ENCODE assay signal across 35 mouse cellular contexts in the genomic region with DNA sequence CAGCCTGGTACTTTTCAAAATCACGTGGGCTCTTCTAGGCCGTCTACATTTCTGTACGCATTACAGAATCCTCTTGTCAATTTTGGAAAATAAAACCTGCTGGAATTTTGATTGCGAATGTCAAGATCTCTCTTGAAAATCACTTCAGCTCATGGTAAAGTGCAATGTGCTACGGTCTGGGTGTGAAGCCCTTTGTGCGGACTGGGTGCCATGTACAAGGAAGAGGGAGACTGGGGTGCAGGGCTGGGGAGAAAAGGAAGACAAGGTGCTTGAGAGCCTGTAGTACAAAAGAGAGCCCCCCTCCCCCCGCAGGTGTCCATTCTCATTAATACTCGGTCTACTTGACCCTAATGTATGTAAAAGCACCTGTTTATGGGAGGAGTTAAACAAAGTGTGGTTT.
"Had no signal": no experiment of that assay in that cellular context is flagged by ENCODE, and none has a peak within 500 bp of the region (broad histone marks: within the 10 kb centered on the region; RNA-seq: fewer than 3 reads in every experiment).

No protein-coding gene starts in this region.

- H3K4me3 ChIP-seq: heart, embryonic 10.5 days; heart, embryonic 12.5 days; heart, embryonic 13.5 days; heart, embryonic 15.5 days; hindbrain, embryonic 10.5 days; hindbrain, embryonic 12.5 days; hindbrain, embryonic 13.5 days; hindbrain, embryonic 15.5 days; intestine, embryonic 15.5 days; kidney, embryonic 15.5 days; layer of hippocampus, adult 2 months had no signal

- H3K27ac ChIP-seq: heart, embryonic 10.5 days; heart, embryonic 13.5 days; heart, embryonic 15.5 days; hindbrain, embryonic 10.5 days; hindbrain, embryonic 12.5 days; hindbrain, embryonic 13.5 days; hindbrain, embryonic 14.5 days; hindbrain, embryonic 15.5 days; hindbrain, postnatal 0 days; intestine, embryonic 15.5 days; kidney, embryonic 15.5 days; kidney, postnatal 0 days; layer of hippocampus, adult 2 months had no signal

- DNase-seq: heart, postnatal 10 days; heart, postnatal 14 days; heart, postnatal 36 days; heart, postnatal 4 days; kidney, adult 11 months; kidney, adult 18-20 months; kidney, adult 2 months; kidney, adult 8-10 months; kidney, adult 9 months; kidney, postnatal 10 days; kidney, postnatal 14 days; kidney, postnatal 25 days; kidney, postnatal 36 days; kidney, postnatal 4 days; layer of hippocampus, adult 9-11 months; layer of hippocampus, postnatal 36 days had no signal

- H3K9ac ChIP-seq: heart, embryonic 12.5 days; heart, embryonic 13.5 days; heart, embryonic 15.5 days; hindbrain, embryonic 12.5 days; hindbrain, embryonic 13.5 days; hindbrain, embryonic 14.5 days; hindbrain, embryonic 15.5 days; intestine, embryonic 15.5 days; kidney, embryonic 15.5 days had no signal

- H3K4me2 ChIP-seq: heart, embryonic 11.5 days; heart, embryonic 12.5 days; heart, embryonic 13.5 days; heart, embryonic 15.5 days; hindbrain, embryonic 12.5 days; hindbrain, embryonic 13.5 days; hindbrain, embryonic 14.5 days; hindbrain, embryonic 15.5 days; intestine, embryonic 15.5 days; kidney, embryonic 15.5 days had no signal

- ATAC-seq: hindbrain, embryonic 16.5 days; hindbrain, postnatal 0 days; inflammation-experienced regulatory T-cells, adult 6 months; intestine, embryonic 15.5 days; intestine, embryonic 16.5 days; intestine, postnatal 0 days had no signal

- H3K27me3 ChIP-seq: hindbrain, embryonic 15.5 days; kidney, embryonic 15.5 days had no signal

- H3K4me1 ChIP-seq: intestine, embryonic 15.5 days had no signal

- H3K9me3 ChIP-seq: heart, embryonic 10.5 days; heart, embryonic 13.5 days; heart, embryonic 15.5 days; hindbrain, embryonic 12.5 days; hindbrain, embryonic 13.5 days; hindbrain, embryonic 15.5 days; intestine, embryonic 15.5 days; kidney, embryonic 15.5 days had no signal

- H3K36me3 ChIP-seq: heart, embryonic 10.5 days; heart, embryonic 12.5 days; heart, embryonic 13.5 days; heart, embryonic 15.5 days; hindbrain, embryonic 10.5 days; hindbrain, embryonic 12.5 days; hindbrain, embryonic 13.5 days; hindbrain, embryonic 15.5 days; intestine, embryonic 15.5 days; kidney, embryonic 15.5 days had no signal
